Comparison of ENCODE assay signal across 28 mouse cellular contexts in the genomic region with DNA sequence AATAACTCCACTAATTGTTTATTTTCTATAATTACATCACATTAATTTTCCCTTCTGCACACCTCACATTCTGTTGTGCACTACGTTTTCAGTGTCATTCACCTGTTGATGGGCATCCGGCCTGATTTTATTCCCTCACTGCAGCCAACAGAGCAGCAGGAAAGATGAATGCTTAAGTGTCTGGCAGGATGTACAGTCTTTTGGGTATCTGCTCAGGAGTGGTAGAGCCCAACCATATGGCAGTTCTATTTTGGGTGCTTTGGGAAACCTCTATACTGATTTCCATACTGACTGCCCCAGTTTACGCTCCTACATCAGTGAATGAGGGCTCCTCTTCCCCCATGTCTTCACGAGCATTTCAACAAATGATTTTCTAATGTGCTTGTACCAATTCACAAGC.
A peak's percentile ranks its signal among the peaks of the same experiment; 100 is the strongest.
DNase-seq lines count a peak whose midpoint lies in the region; ATAC-seq and TF ChIP-seq lines count a peak whose summit lies in the region.
"Had no signal": no experiment of that assay in that cellular context is flagged by ENCODE, and none has a peak within 500 bp of the region (broad histone marks: within the 10 kb centered on the region; RNA-seq: fewer than 3 reads in every experiment).

No protein-coding gene starts in this region.

- no peaks in the 10 kb centered on the region for H3K36me3 ChIP-seq in forebrain, postnatal 0 days (ENCODE audit: insufficient read depth)
- H3K36me3 ChIP-seq: G1E; hindbrain, embryonic 13.5 days; limb, embryonic 12.5 days; midbrain, embryonic 10.5 days; neural tube, embryonic 13.5 days had no signal

- ATAC-seq in forebrain, postnatal 0 days: peak; percentile 62
- ATAC-seq: liver, postnatal 0 days; lung, postnatal 0 days; midbrain, embryonic 16.5 days; Patski had no signal

- no peak overlapping the region for H3K9ac ChIP-seq in forebrain, postnatal 0 days
- H3K9ac ChIP-seq: hindbrain, embryonic 13.5 days; limb, embryonic 12.5 days; liver, postnatal 0 days; neural tube, embryonic 13.5 days had no signal

- H3K27me3 ChIP-seq in forebrain, postnatal 0 days (ENCODE audit: insufficient read depth, low read length): no peaks in the 10 kb centered on the region
- H3K27me3 ChIP-seq: CH12.LX; hindbrain, embryonic 13.5 days; limb, embryonic 12.5 days; neural tube, embryonic 13.5 days; Patski had no signal

- no peak for TF ChIP-seq CTCF in forebrain, postnatal 0 days (IDR thresholded peaks at IDR 0.05; ENCODE audit: low read depth)

- peak; percentile 37 to 63 for DNase-seq in cerebellum, postnatal 14 days
- no peak for DNase-seq in cerebellum, adult 8-10 months
- DNase-seq in left cerebral cortex, adult 18-20 months (ENCODE audit: low spot score in 2 of 2): peak; percentile 2 to 17
- no peak for DNase-seq in left cerebral cortex, postnatal 4 days
- peak; percentile 18 for DNase-seq in brain, embryonic 18.5 days (ENCODE audit: low read depth, low spot score)
- peak; percentile 41 for DNase-seq in forebrain, postnatal 0 days
- no peak for DNase-seq in kidney, postnatal 25 days
- no peak for DNase-seq in layer of hippocampus, postnatal 14 days (ENCODE audit: low spot score in 2 of 2)
- DNase-seq: adrenal gland, postnatal 36 days; B cell, adult 2 months; gastrocnemius, adult 2 months; kidney, adult 18-20 months; kidney, postnatal 10 days; liver, postnatal 0 days; retina, postnatal 1 day; spleen, adult 18-20 months had no signal

- 0 out of 2 replicates have a peak, but pooled peaks cover 3% of the 10 kb centered on the region for H3K4me1 ChIP-seq in forebrain, postnatal 0 days (ENCODE audit: insufficient read depth)
- H3K4me1 ChIP-seq: hindbrain, embryonic 13.5 days; neural tube, embryonic 13.5 days had no signal

- intact Hi-C loops in left cerebral cortex, postnatal 4 days (cut with DNase I): no loop called here

- no peak overlapping the region for H3K4me3 ChIP-seq in forebrain, postnatal 0 days (ENCODE audit: low read depth, low read length)
- H3K4me3 ChIP-seq: gastrocnemius, adult 2 months; hindbrain, embryonic 13.5 days; layer of hippocampus, adult 2 months; limb, embryonic 12.5 days; midbrain, embryonic 10.5 days; myocyte; neural tube, embryonic 13.5 days had no signal

- H3K27ac ChIP-seq in forebrain, postnatal 0 days (ENCODE audit: low read depth, low read length): no peak overlapping the region
- H3K27ac ChIP-seq: gastrocnemius, adult 2 months; hindbrain, embryonic 13.5 days; layer of hippocampus, adult 2 months; limb, embryonic 12.5 days; midbrain, embryonic 10.5 days; neural tube, embryonic 13.5 days had no signal

- no peak overlapping the region for H3K4me2 ChIP-seq in forebrain, postnatal 0 days (ENCODE audit: low read depth)
- H3K4me2 ChIP-seq: hindbrain, embryonic 13.5 days; limb, embryonic 12.5 days; liver, embryonic 11.5 days; neural tube, embryonic 13.5 days had no signal

- 60% methylated on average over 4 of the region's 4 CpGs for WGBS in forebrain, postnatal 0 days

- no peaks in the 10 kb centered on the region for H3K9me3 ChIP-seq in forebrain, postnatal 0 days (ENCODE audit: low read length)
- H3K9me3 ChIP-seq: hindbrain, embryonic 13.5 days; limb, embryonic 12.5 days; midbrain, embryonic 10.5 days; neural tube, embryonic 13.5 days had no signal

Comparison
In these comparisons a context has a peak if more than half of its experiments do, and no peak if none do; other contexts are left out.
1. DNase-seq: peak in cerebellum, postnatal 14 days (2 of 2), left cerebral cortex, adult 18-20 months (2 of 2), brain, embryonic 18.5 days (single experiment) and forebrain, postnatal 0 days (single experiment); none in cerebellum, adult 8-10 months (single experiment), left cerebral cortex, postnatal 4 days (single experiment), kidney, postnatal 25 days (0 of 2) and layer of hippocampus, postnatal 14 days (0 of 2).